Mouse (Mus musculus) neural tube, embryonic 12.5 days (tissue): ENCODE measurements around the gene Rarb. TPM values are rescaled to one million over a fixed set of nuclear protein-coding genes. Genes with fewer than 3 reads are reported as not detected.

Source experiments
- ATAC-seq: fragments of 200-750 bp; cut with Nextera tagmentation; 2 replicates; pipeline ENCODE4 v1.8.0; 2017; ENCODE audit warnings: low read depth, mild to moderate bottlenecking, moderate TSS enrichment, moderate library complexity; ENCODE audit not compliant: low FRiP score
- H3K27ac ChIP-seq: fragments of 300-500 bp; sonication (generic); 2 replicates; pipeline ENCODE4 v1.5.1; 2016
- H3K27me3 ChIP-seq: fragments of 300-500 bp; sonication (generic); replicated peaks from 2 replicates; pipeline ENCODE4 v1.6.1; 2016; ENCODE audit warnings: mild to moderate bottlenecking
- H3K36me3 ChIP-seq: fragments of 300-500 bp; sonication (generic); 2 replicates; pipeline ENCODE4 v1.6.1; 2016; ENCODE audit warnings: mild to moderate bottlenecking
- H3K4me1 ChIP-seq: fragments of 300-500 bp; sonication (generic); 2 replicates; pipeline ENCODE4 v1.6.1; 2016
- H3K4me2 ChIP-seq: fragments of 300-500 bp; sonication (generic); replicated peaks from 2 replicates; pipeline ENCODE4 v1.6.1; 2016; ENCODE audit warnings: mild to moderate bottlenecking
- H3K4me3 ChIP-seq: fragments of 300-500 bp; sonication (generic); 2 replicates; pipeline ENCODE4 v1.5.1; 2016
- H3K9ac ChIP-seq: fragments of 300-500 bp; sonication (generic); 2 replicates; pipeline ENCODE4 v1.6.1; 2016; ENCODE audit warnings: mild to moderate bottlenecking
- H3K9me3 ChIP-seq: fragments of 300-500 bp; sonication (generic); 2 replicates; pipeline ENCODE4 v1.6.1; 2016; ENCODE audit warnings: mild to moderate bottlenecking
- WGBS: fragments of 180-500 bp; shearing (Covaris S2); methylation state at CpG from one replicate; pipeline ENCODE4 v1.1.7; 2016; 5-methylcytosine and 5-hydroxymethylcytosine counted together
- polyA plus RNA-seq: library from polyadenylated mRNA; unstranded; fragments of >200 nt; fragmentation: Nextera tagmentation; extraction: Ambion mirVana; gene quantifications from 2 replicates; pipeline ENCODE4 v1.2.1, GENCODE M21; 2016

Rarb gene
- polyA plus RNA-seq, 1 experiment from 2014 or later, result 47.5 TPM

DNA sequence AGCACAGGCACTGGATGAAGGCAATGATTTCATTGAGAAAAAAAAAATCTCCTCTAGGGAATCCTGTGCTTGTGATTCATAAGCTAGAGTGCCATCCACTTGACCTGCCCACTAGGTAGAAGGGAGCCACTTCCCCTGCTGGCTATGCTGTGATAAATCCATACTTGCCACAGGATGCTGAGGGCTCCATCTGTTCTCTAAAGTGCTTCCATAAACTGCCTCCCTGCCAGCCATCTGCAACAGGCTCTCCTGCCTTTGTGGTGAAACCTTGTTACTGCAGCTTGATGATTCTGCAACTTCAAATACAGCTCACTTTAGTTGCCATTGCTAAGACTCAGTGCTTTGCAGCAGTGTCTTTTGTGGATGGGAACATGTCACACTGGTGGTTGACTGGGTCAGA, 213.5 kb downstream of the Rarb start:
- ATAC-seq, result no peak
- Histone ChIP-seq H3K36me3 (no peaks in the 10 kb centered on the region), H3K4me3 (no peak overlapping the region)

DNA sequence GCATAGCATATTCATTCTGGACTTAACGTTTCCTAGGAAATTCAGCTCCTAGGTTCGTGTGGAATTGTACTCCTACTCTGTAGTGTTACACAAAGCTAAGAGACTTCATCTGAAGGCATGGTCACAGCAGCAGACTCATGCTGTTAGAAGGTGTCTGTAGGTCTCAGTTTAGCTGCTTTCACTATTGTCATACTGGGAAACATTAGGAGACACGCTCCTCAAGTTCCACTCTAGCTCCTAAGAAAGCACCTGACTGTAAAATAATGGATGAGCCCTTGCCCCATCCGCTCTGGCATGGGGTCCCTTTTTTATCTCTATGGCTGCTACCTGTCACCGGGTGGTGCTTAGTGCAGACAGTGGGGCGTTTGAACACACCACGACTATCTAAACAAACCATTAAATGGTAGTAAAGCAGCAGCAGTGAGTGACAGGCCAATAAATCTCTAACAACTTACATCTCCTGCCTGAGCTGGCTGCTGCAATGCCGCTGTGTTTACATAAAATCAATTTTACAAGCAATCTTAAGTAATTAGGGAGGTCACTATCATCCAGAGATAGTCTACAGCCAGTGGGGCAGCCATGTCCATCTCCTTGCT, 214.4 kb downstream of the Rarb start:
- WGBS, result 14% methylated on average over 8 of the region's 8 CpGs
- H3K27me3 ChIP-seq, result no peaks in the 10 kb centered on the region
- H3K4me1 ChIP-seq, result no peaks in the 10 kb centered on the region
- H3K9ac ChIP-seq, result no peak overlapping the region
- H3K9me3 ChIP-seq, result no peaks in the 10 kb centered on the region
- H3K36me3 ChIP-seq, result no peaks in the 10 kb centered on the region
- no peak overlapping the region for H3K4me2 ChIP-seq
- ATAC-seq, result no peak
- no peak overlapping the region for H3K4me3 ChIP-seq
- H3K27ac ChIP-seq, result no peak overlapping the region

More for the DNA sequence above, 213.5 kb downstream of the Rarb start:
- Histone ChIP-seq H3K9me3 (no peaks in the 10 kb centered on the region), H3K27me3 (no peaks in the 10 kb centered on the region), H3K27ac (no peak overlapping the region), H3K9ac (no peak overlapping the region), H3K4me2 (no peak overlapping the region), H3K4me1 (no peaks in the 10 kb centered on the region)

DNA sequence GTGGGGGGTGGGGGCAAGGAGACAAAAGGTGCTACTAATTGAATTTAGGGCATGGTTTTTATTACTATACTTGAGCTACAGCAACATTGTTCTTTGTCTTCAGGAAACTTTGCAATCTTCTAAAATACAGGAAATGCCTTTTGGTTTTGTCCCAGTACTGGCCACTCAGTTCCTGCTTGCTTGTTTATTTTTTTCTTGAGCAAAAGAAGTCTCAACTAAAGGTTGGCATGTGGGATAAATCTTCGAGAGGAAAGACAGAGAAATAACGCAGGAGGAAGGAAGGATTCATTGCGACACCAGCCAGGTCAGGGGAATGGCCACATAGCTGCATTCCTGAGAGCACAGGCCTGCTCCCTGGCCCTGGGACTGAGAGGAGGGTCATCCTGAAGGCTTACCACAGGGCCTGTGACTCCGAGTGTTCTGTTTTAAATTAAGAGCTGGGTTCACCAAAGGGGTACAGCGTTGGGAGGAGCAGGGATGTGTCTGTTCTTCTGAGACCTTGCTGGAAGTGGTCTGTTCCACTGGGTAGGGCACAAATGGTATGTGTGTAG, 215.8 kb downstream of the Rarb start:
- no peak overlapping the region for H3K4me2 ChIP-seq
- H3K27me3 ChIP-seq, result no peaks in the 10 kb centered on the region
- H3K27ac ChIP-seq, result no peak overlapping the region
- no peak overlapping the region for H3K4me3 ChIP-seq
- H3K9me3 ChIP-seq, result no peaks in the 10 kb centered on the region
- peaks cover 3% of the 10 kb centered on the region; the same call in 1 of the 2 replicates for H3K4me1 ChIP-seq
- no peaks in the 10 kb centered on the region for H3K36me3 ChIP-seq
- H3K9ac ChIP-seq, result no peak overlapping the region
- WGBS, result 23% methylated on average over 5 of the region's 5 CpGs
- ATAC-seq, result no peak

DNA sequence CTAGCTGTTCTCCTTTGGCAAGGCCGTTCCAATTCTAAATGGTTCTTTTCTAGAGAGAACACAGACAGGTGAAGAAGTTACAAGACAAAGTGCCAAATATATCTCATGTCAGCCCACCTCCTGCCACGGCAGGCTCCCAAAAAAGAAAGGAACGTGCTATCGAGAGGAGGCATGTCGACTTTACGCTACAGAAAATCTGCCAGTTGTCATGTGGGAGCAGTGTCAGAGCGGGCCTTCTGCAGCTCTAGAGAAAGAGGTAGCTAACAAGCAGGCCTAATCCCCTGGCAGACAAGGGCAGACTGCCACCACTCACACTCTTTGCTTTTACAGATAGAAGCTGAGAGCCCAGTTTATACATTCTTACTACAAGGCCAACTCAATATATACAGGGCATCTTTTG, 219.7 kb downstream of the Rarb start:
- H3K4me2 ChIP-seq, result no peak overlapping the region
- no peaks in the 10 kb centered on the region for H3K9me3 ChIP-seq
- no peak overlapping the region for H3K9ac ChIP-seq
- WGBS, result 82% methylated on average over 7 of the region's 7 CpGs
- peaks cover 7% of the 10 kb centered on the region; the same call in 1 of the 2 replicates for H3K4me1 ChIP-seq
- H3K27ac ChIP-seq, result no peak overlapping the region
- no peaks in the 10 kb centered on the region for H3K36me3 ChIP-seq
- no peaks in the 10 kb centered on the region for H3K27me3 ChIP-seq
- ATAC-seq, result no peak
- H3K4me3 ChIP-seq, result no peak overlapping the region

DNA sequence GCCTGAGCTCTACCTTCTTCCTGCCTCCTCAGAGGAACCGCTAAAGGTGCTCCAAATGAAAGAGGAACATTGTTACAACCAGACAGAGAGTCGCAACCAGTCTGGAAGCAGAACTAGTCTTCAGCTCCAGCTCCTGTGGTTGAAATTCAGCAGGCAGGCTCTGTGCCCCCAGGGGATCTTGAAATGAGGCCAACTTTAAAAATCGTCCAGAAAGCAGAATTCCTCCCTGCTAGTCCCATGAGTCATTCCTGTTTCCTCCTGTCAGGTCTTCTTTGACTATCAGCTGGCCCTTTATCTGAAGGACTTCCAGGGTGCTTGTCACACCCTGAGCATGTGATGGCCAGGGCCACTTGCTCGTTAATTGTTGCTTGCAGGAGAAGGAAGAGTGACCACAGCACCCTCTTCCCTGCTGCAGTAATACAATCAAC, 220.9 kb downstream of the Rarb start:
- WGBS, result 34% methylated on average over 4 of the region's 4 CpGs
- H3K9ac ChIP-seq, result no peak overlapping the region
- H3K4me2 ChIP-seq, result no peak overlapping the region
- H3K9me3 ChIP-seq, result no peaks in the 10 kb centered on the region
- no peak overlapping the region for H3K27ac ChIP-seq
- no peak overlapping the region for H3K4me3 ChIP-seq
- H3K4me1 ChIP-seq, result peaks cover 7% of the 10 kb centered on the region; the same call in 1 of the 2 replicates
- no peaks in the 10 kb centered on the region for H3K36me3 ChIP-seq
- no peaks in the 10 kb centered on the region for H3K27me3 ChIP-seq
- 0 out of 2 replicates have a peak, but pooled peaks have one; percentile 19 for ATAC-seq

DNA sequence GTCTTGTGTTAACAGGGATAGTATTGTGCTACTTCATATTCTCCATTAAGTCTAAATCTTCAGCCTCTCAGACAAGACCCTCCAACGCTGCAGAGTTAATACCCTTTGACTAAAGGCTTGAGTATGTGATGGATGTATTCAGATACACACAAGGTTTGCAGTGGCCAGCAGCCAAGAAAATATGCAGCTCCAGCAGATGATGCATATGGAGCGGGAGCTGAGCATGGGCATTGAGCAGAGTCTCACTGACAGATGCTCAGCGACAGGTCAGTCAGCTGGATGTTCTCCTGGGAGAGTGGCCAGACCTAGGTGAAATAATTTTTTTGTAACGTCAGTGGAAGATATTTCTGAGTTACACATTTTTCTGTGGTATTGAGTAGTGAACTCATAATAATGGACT, 229.8 kb downstream of the Rarb start:
- Histone ChIP-seq H3K27me3 (no peaks in the 10 kb centered on the region), H3K9ac (no peak overlapping the region), H3K4me2 (no peak overlapping the region), H3K27ac (no peak overlapping the region), H3K4me1 (no peaks in the 10 kb centered on the region), H3K36me3 (no peaks in the 10 kb centered on the region), H3K4me3 (no peak overlapping the region), H3K9me3 (no peaks in the 10 kb centered on the region)
- no peak for ATAC-seq
- 81% methylated on average over 4 of the region's 4 CpGs for WGBS

DNA sequence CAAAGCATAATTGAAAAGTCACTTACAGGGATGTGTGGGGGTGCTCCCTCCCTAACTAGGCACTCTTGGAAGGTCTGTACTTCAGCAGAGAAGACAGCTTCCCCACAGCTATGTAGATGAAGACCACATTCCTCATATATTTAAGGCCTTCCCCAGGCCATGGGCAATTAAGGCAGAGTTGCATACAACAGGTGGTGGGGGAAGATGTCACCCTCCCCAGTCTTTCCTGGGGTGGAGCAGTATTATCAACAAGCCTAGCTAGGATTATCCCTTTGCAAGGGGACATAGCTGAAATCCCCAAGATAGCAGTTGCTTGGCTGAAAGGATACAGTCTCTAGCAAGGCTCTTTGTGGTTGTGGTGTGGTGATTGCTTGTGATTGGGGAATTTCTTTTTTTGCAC, 240.9 kb downstream of the Rarb start:
- peaks cover 13% of the 10 kb centered on the region for H3K4me1 ChIP-seq
- no peak overlapping the region for H3K4me3 ChIP-seq
- no peak overlapping the region for H3K4me2 ChIP-seq
- H3K27ac ChIP-seq, result no peak overlapping the region
- no peaks in the 10 kb centered on the region for H3K9me3 ChIP-seq
- H3K9ac ChIP-seq, result no peak overlapping the region
- no peaks in the 10 kb centered on the region for H3K36me3 ChIP-seq
- H3K27me3 ChIP-seq, result no peaks in the 10 kb centered on the region
- ATAC-seq, result no peak

DNA sequence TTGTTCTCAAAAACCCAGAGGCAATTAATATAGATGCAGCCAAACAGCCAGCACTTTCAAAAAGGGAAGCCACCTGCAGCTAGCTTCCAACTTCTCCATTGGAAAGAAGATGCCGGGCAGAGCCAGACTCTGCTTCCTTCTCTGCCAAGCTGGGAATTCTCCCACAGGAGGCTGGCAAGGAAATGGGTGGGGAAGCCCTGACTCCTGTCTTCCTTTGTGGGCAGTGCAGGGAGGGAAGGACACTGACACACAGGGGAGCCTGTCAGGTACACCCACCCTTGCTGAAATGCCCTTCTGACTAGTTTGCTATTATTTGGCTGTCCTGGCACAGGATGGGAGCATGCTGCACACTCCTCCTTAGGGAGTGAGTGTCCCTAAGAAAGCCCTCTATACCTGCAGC, 241.9 kb downstream of the Rarb start:
- H3K9ac ChIP-seq, result no peak overlapping the region
- 18% methylated on average over 1 of the region's 1 CpGs for WGBS

DNA sequence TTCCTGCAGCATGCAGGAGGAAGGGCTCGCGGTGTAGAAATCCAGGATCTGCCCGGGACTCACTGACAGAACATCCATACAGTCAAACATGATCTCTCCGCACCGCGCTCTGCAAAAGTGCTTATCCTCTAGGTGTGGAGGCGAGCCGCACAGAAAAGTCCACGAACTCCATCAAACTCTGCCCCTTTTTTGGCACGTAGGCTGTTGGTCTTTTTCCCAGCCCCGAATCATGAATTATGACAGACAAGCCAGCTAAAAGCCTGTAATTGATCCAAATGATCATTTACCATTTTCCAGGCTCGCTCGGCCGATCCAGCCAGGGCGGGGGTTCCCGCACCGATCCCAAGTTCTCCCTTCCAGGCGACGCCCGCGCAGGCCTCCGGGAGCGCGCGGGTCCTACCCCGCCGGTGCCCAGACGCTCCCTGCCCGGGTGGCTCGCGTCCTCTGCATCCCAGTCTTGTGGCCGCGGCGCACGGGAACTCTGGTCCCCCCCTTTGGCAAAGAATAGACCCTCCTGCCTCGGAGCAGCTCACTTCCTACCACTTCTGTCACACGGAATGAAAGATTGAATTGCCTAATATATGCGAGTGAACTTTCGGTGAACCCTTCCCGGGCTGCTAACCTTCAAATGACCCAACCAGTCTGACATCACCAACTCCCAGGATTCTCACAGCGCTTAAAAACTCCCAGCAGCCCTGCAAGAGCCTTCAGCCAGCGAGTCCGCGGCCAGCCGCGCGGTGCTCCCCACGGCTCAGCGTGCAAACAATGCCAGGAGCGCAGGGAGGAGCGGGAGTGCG, 243.8 kb downstream of the Rarb start:
- no peaks in the 10 kb centered on the region for H3K36me3 ChIP-seq
- H3K9me3 ChIP-seq, result no peaks in the 10 kb centered on the region
- H3K27ac ChIP-seq, result peak overlapping the region; percentile 86
- H3K4me2 ChIP-seq, result peak overlapping the region; percentile 67
- peak overlapping the region; percentile 60 for H3K4me3 ChIP-seq
- H3K9ac ChIP-seq, result peak overlapping the region; percentile 80
- under 1% methylated on average over 52 of the region's 52 CpGs for WGBS
- no peaks in the 10 kb centered on the region for H3K27me3 ChIP-seq
- peak; percentile 95 for ATAC-seq
- H3K4me1 ChIP-seq, result peaks cover 29% of the 10 kb centered on the region

More for the DNA sequence above, 241.9 kb downstream of the Rarb start:
- Histone ChIP-seq H3K4me3 (no peak overlapping the region), H3K27me3 (no peaks in the 10 kb centered on the region), H3K4me2 (no peak overlapping the region), H3K4me1 (peaks cover 16% of the 10 kb centered on the region), H3K27ac (no peak overlapping the region), H3K9me3 (no peaks in the 10 kb centered on the region), H3K36me3 (no peaks in the 10 kb centered on the region)
- ATAC-seq, result no peak

DNA sequence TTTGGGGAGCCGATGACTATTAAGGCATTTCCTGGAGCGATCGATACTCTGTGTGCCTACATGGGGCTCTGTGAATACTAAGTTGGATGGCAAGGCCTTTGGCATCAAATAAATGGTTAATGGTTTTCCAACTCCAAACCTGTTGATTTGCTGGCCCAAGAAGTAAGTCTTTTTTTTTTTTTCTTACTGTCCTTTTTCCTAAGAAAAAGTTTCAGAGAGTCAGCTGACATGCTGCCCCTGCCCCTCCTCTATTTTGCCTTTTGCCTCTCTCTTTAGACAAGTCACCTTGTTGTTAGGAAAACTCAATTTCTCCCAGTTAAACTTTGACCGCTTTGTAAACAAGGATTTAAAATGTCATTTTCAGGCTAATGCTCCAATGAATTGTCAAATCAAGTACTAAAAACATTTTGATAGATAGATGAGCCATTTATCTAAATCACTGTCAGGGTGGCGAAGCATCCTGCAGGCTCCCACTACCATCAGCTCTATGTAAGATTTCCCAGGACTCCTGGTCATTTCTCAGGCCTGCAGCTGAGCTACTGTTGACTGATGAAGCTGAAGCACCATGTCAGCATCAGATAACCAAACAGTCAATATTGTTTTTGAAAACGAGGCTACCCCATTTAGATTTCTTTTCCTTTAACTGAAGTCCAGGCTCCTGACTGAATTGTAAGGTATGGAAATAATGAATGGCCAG, 245.3 kb downstream of the Rarb start:
- H3K4me3 ChIP-seq, result peak overlapping the region; percentile 60
- no peaks in the 10 kb centered on the region for H3K36me3 ChIP-seq
- peaks cover 39% of the 10 kb centered on the region for H3K4me1 ChIP-seq
- H3K27me3 ChIP-seq, result no peaks in the 10 kb centered on the region
- H3K9ac ChIP-seq, result peak overlapping the region; percentile 80
- no peak overlapping the region for H3K27ac ChIP-seq
- H3K9me3 ChIP-seq, result no peaks in the 10 kb centered on the region
- 13% methylated on average over 6 of the region's 6 CpGs for WGBS
- no peak for ATAC-seq
- H3K4me2 ChIP-seq, result peak overlapping the region; percentile 67

DNA sequence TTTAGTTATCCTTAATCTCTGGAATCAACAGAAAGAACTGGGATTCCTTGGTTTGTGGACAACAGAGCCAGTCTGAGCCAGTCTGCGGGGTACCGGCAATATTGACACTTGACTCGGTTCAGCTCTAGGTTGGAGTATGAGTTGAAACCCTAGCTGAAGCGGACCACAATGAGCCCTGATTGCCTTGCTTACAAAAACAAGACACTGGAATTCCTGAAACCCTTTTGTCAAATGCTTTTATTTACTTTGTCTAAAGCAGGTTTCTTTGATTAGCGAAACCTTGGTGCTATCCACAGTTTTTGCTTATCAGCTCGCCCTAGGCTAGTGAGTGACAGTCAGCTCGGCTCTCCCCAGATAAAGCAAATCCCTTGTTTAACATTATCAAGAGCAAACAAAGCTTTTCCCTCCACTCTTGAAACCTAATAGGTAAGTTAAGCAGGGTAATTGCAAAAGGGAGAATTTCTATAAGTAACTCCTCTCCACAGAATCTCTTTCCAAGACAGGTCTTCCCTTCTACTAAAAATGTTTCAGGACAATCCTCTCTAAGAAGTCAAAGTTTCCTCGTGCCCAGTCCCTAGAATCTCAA, 246.1 kb downstream of the Rarb start:
- Histone ChIP-seq H3K4me1 (peaks cover 45% of the 10 kb centered on the region), H3K4me2 (peak overlapping the region; percentile 67), H3K27me3 (no peaks in the 10 kb centered on the region), H3K27ac (no peak overlapping the region), H3K9ac (peak overlapping the region; percentile 80), H3K4me3 (peak overlapping the region; percentile 60), H3K36me3 (no peaks in the 10 kb centered on the region), H3K9me3 (no peaks in the 10 kb centered on the region)
- ATAC-seq, result no peak
- 9% methylated on average over 8 of the region's 8 CpGs for WGBS

DNA sequence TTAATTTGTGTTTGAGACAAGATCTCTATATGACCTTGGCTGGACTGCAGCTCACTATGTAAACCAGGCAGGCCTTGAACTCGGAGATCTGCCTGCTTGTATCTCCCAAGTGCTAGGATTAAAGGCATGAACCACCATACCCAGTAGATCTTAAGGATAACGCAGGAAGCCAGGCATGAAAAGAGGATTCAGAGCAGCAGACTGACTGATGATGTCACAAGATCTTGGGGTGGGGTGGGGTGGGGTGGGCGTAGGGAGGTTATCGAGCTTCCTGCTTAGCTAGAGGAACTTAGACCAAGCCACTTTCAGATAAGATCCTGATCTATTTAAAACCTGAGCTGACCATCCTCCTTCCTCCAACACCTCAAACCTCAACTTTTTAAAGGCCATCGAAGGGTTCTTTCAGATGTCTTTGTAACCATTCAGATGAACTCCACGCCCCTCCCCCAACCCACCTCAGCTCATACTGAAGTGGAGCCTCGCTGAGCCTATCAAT, 249.4 kb downstream of the Rarb start:
- ATAC-seq, result no peak
- Histone ChIP-seq H3K27me3 (no peaks in the 10 kb centered on the region), H3K9ac (no peak overlapping the region), H3K4me2 (peak overlapping the region; percentile 17), H3K27ac (no peak overlapping the region), H3K4me1 (peaks cover 49% of the 10 kb centered on the region), H3K36me3 (no peaks in the 10 kb centered on the region), H3K9me3 (no peaks in the 10 kb centered on the region), H3K4me3 (no peak overlapping the region)
- WGBS, result 43% methylated on average over 7 of the region's 7 CpGs
